Mouse (Mus musculus) heart, postnatal 4 days (tissue): ENCODE data around the gene Pear1. TPM values are rescaled to one million over a fixed set of nuclear protein-coding genes. Genes with fewer than 3 reads are reported as not detected.
"Not testable (repeated sequence)": the region's sequence is repeated elsewhere in the genome, so short reads cannot be mapped to it uniquely, and the experiment has no call there.

Experiments
- DNase-seq: peaks from one replicate; pipeline ENCODE4 v3.0.0; 2021
- total RNA-seq, 2 experiments: library from RNA; stranded (reverse); gene quantifications; 2 replicates each; pipeline ENCODE4 v1.2.3; 2021

Pear1 gene
- total RNA-seq = 10 to 100 TPM; 24.8 to 26.1 TPM

- DNase-seq = not testable (repeated sequence)
Measured at GRCm38 (mm10) chr3:87824206-87824605, at the start of gene Pear1. TSS of gene Pear1 (minus strand) at chr3:87824306.

DNA sequence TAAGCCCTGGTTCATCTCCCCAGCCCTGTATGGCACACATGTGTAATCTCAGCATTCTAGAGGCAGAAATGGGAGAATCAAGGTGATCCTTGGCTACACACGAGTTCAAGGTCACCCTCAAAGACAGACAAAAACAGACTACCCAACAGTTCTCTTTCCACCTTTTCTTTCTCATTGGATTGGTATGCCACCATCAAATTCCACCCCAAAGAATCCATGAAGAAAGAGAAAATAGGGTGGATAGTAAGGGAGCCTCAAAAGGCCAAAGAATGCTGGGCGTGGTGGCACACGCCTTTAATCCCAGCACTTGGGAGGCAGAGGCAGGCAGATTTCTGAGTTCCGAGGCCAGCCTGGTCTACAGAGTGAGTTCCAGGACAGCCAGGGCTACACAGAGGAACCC is 40.0 kb upstream of the Pear1 start:
- not testable (repeated sequence) for DNase-seq

GRCm38 (mm10) chr3:87859813-87860212 is 35.7 kb upstream of the Pear1 start:
- peak; percentile 72 for DNase-seq

DNA sequence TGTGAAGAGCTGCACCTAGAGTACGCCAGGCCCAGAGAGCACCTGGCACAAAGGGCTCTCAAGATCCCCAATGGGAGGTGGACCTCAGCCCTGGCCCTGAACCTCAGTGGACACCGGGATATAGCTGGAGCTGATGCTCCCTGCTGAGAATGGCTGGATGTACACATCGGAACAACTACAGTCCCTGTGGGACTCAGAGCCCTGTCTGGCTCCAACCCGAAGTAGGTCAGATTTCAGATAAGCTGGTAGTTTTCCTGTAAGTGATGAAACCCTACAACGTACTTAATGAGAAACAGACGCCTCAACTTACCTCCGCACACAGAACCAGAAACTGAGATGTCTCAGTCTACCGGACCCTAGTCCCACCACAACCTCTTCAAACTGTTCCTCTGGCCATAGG is 33.6 kb upstream of the Pear1 start:
- DNase-seq = no peak

DNA sequence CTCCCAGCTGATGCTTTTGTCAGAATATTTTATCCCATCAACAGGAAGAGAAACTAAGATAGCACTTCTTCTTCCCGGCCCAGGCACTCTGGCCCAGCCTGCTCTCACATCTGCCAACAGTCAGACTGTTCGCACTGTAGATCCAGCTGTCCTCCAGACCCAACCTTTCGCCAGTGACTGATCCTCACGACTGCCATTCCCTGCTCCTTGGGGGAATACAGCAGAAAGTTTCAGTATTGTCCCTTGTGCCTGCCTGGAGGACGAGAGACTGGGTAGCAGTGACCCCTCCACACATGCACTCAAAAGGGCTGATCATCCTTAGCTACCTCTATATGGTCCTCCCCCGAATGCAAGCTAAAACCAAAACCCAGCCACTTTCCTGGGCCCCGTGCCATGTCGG is 31.8 kb upstream of the Pear1 start:
- DNase-seq = peak; percentile 49

DNA sequence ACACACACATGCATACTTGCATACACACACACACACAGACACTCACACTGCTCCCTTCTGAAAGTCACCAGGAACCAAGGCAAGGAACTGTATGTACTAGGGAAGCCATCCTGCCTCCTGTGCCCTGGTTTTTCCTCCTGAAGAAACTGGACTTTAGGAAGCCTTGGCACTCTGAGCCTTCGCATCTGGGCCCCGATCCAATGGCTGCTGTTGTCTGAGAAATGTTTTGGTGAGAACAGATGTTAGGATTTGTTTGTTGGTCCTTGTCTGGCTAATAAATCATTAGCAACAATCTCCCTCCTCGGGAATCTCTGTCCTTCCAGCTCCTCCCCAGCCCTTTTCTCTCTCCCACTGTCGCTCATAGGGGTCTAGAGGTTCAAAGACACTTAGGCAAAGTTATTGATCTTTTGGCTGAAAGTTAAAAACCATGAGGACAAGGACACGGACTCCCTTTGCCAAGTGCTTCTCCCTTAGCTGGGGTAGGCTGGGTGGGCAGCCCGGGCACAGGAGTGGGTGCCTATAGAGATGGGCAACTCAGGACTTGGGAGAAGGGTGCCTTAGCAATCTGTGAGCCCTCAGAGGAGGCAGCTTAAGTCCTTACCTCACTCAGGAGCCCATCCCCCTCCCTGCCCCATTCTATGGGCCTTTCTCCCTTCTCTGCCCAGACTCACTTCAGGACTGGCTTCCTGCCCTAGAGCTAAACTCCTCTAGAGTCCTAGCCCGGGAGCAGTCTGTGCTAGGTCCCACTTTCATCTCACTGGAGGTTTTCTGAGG is 30.9 kb upstream of the Pear1 start:
- DNase-seq = peak; percentile 25

DNA sequence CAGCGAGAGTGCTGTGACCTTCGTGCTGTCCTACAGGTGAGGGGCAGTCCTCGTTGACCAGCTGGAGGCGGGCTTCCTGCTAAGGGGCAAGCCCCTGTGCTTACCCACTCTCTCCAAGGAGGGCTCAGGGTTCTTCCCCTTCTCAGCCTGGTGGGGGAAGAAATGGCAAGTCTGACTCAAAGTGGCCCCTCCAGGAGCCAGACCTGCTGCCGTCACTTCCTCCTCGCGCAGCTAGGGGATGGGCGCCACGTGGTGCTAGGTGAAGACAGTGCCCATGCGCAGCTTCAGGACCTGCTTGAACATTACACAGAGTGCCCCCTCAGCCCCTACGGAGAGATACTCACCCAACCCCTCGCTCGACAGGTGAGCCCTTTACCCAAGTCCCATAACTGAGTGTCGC is 25.0 kb upstream of the Pear1 start:
- DNase-seq = no peak

DNA sequence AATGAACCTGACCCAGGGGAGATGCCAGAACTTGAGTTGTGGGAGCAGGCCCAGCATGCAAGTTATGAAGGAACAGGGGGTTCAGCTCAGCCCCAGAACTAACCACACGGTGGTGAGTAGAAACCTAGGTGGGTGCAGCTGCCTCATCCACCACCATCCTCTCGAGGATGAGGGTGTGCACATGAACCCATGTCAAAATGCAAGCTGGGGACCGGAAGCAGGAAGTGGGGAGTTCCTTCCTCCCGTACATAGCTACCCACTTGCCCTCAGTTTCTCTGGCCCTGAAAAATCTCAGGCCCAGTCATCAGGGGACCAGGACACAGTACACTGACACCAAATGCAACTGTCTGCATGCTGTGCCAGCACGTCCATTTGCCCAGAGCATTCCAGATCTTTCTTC is 23.6 kb upstream of the Pear1 start:
- DNase-seq = no peak

GRCm38 (mm10) chr3:87846650-87847110 is 22.6 kb upstream of the Pear1 start, which contains the start of gene Sh2d2a:
TSS of gene Sh2d2a (plus strand) at chr3:87846755.
- no peak for DNase-seq

GRCm38 (mm10) chr3:87846186-87846585 is 22.1 kb upstream of the Pear1 start:
- DNase-seq = no peak

GRCm38 (mm10) chr3:87844981-87845380 is 20.9 kb upstream of the Pear1 start:
- no peak for DNase-seq

- DNase-seq = no peak
Measured at GRCm38 (mm10) chr3:87840858-87841257, 16.8 kb upstream of the Pear1 start.

DNA sequence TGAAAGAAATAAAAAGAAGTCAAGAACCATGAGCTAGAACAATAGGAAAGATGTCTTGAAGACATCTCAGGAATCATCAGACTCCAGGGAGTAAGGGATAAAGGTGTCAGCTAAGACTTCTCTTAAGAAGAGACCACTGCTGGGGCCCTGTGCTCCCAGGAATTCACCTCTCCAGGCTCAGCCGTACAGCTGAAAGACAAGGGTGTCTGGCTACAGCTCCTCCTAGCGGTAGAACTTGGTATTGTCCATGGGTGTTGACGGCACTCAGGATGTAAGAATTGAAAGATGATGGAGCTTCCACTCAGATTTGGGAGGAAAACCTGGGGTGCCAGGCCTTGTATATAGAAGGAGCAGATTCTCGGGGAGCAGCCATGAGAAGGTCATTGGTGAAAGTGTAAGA is 14.5 kb upstream of the Pear1 start:
- peak; percentile 87 for DNase-seq

- DNase-seq = no peak
Measured at GRCm38 (mm10) chr3:87833482-87833881, 9.4 kb upstream of the Pear1 start.

DNA sequence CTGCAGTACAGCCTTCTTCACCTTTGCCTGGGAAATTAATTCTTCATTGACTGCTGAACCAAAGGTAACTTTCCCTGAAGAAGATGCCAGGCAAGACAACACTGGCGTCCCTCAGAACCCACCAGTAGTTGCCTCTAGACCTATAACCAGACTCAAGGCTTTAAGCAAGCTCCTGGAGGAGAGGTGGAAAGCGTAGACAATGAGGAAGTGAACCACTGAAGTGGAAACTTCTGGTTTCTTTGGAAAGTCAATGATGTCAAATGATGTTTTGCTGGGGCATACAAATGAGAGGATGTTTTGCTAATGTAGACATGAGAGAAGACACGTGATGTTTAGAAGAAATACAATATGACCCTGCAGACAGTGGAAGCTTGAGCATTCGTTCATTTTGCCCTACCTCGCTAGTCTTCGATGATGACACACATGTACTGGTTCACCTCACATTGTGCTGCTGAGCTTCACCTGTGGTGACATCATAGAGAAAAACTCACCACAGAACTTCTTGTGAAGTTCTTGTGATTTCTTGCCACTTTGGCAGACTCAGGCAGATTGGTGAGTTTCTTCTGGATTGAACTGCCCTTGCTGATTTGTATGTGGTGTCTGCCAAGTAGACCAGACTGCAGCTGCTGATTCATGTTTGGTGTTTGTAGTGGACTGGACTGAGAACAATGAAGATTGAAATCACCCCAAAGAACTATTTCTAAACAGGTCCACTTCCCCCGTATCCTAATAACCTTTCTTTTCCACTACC is 8.2 kb upstream of the Pear1 start:
- no peak for DNase-seq

DNA sequence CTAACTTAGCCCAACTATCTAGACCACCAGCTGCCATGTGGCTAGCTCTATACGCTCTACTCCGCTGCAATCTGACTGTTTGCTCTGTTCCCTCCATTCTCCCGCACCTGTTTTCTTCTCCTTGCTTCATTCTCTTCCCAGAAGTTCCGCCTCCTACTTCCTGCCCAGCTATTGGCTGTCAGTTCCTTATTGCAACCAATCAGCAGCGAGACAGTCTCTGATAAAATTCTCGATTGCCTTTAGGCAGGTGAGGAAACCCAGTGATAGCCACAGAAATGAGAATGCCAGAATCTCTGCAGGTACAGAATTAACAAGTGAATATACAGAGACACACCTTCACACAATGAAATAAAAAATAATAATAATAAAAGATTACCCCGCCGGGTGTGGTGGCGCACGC is 4.9 kb upstream of the Pear1 start:
- DNase-seq = no peak

DNA sequence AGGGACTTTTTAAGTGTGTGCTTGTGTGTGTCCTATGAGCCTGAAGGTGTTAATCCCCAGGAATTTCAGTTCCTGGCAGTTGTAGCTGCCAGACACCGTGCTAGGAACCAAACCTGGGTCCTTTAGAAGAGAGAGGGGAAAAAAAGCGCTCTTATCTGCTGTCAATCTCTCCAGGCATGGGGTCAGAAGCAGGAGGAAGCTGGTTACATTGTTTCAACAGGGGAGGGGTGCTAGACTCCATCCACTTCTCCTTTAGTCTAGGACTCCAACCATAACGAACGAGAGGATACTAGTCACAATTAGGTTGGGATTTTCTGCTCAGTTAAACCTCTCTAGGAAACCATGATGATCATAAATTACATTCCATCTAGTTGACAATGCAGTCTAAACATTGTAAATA is 4.3 kb upstream of the Pear1 start:
- DNase-seq = no peak

DNA sequence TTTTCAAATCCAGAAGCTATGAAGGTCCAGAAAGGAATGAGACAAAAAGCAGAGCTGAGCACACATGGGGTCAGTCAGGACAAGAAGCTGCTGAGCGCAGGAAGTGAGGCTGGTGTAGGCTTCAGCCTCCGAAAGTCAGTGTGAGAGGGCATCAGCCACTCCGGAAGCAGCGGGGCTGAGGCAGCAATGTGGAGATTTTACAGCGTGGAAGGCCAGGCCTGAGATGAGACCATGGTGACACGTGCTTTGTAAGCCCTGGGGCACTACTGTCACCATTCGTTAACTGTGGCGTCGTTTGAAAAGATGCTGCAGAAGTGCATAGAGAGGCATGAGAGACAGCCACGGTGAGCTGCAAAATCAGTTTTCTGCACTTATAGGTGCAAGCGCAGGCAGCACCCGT is 5.9 kb downstream of the Pear1 start:
- DNase-seq = no peak

DNA sequence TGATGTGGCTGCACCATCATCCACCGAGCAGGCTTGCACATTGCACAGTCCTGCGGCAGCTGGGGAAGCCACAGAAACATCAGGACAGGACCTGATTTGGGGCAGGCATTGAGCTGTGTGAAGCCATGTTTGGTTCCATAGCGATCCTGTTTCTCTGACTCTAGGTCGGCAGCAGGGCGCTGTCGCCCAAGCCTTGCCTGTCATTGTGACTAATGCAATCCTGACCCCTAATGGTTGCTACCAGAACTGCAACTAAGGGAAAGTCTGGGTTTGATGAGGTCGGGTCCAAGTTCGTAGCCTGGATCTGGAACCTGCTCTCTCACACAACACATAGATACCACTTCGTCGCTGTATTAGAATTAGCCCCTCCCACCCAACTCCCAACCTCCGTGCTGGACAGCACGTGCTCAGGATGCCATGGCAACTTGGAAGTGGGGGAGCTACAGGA is 7.4 kb downstream of the Pear1 start:
- peak; percentile 85 for DNase-seq

DNA sequence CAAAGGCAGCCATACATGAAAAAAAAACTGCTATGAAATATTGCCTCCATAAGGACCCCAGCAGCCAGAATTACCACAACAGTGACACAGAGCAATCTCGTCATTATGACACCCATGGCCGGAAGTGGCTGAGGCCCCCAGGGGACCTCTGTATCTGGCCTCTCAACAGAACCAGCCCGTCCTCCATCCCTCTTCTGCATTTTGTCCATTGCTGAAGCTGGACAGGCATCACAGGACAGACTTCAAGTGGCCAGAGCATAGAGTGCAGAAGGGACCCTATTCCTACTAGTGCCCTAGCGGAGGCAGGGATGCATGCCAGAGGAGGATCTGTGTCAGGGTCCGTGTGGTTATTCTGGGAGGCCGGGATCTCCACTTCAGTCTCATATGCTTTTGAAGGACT is 7.9 kb downstream of the Pear1 start:
- DNase-seq = no peak

- DNase-seq = peak; percentile 37
Measured at GRCm38 (mm10) chr3:87812873-87813272, 11.2 kb downstream of the Pear1 start.

GRCm38 (mm10) chr3:87812413-87812812 is 11.7 kb downstream of the Pear1 start:
- no peak for DNase-seq

GRCm38 (mm10) chr3:87811297-87811696 is 12.8 kb downstream of the Pear1 start:
- DNase-seq = no peak
